Mouse (Mus musculus) left cerebral cortex, postnatal 4 days (tissue): Measurements from ENCODE around the gene Smim14. TPM values are rescaled to one million over a fixed set of nuclear protein-coding genes. Genes with fewer than 3 reads are reported as not detected.

Experiments used
- DNase-seq: peaks from one replicate; pipeline ENCODE4 v3.0.0-alpha.2; 2022
- intact Hi-C: fragments of 180-260 bp; cut with DNase I; formaldehyde crosslinking; loops from one replicate; pipeline ENCODE4 v1.15.1; 2025
- total RNA-seq, 2 experiments: library from RNA; stranded (reverse); gene quantifications; 2 replicates each; pipeline ENCODE4 v1.2.3; 2021

Gene Smim14
- total RNA-seq, 2 experiments from 2014 or later, result 125 to 132 TPM

GRCm38 (mm10) chr5:65525674-65526443 is 11.1 kb downstream of the Smim14 start:
- intact Hi-C loops, result no loop called here

GRCm38 (mm10) chr5:65524831-65525230 is 12.2 kb downstream of the Smim14 start:
- intact Hi-C loops, result no loop called here
- no peak for DNase-seq

More at GRCm38 (mm10) chr5:65525674-65526443, 11.1 kb downstream of the Smim14 start:
- DNase-seq, result no peak

GRCm38 (mm10) chr5:65521803-65522202 is 15.2 kb downstream of the Smim14 start:
- DNase-seq, result no peak
- intact Hi-C loops, result no loop called here

- DNase-seq, result no peak
- intact Hi-C loops, result no loop called here
These were observed 22.2 kb downstream of the Smim14 start for GRCm38 (mm10) chr5:65514635-65515278.

GRCm38 (mm10) chr5:65513506-65513905 is 23.5 kb downstream of the Smim14 start:
- intact Hi-C loops, result no loop called here
- no peak for DNase-seq

GRCm38 (mm10) chr5:65508395-65508794 is 28.6 kb downstream of the Smim14 start:
- intact Hi-C loops, result no loop called here
- no peak for DNase-seq

- peak; percentile 37 for DNase-seq
- intact Hi-C loops, result no loop called here
These were observed 31.2 kb downstream of the Smim14 start for GRCm38 (mm10) chr5:65505786-65506185.

- intact Hi-C loops, result no loop called here
- no peak for DNase-seq
These were observed 35.6 kb downstream of the Smim14 start for GRCm38 (mm10) chr5:65501407-65501806.

- intact Hi-C loops, result no loop called here
- no peak for DNase-seq
These were observed 36.8 kb downstream of the Smim14 start for GRCm38 (mm10) chr5:65500231-65500630.

GRCm38 (mm10) chr5:65492716-65493531 is 44.1 kb downstream of the Smim14 start, which contains the start of gene Gm43552:
Gene Gm43552, minus strand, starts transcription at chr5:65492833.
- intact Hi-C loops, result loop anchor here (5.0 kb wide), 1 partner anchor 44 kb away; the partner anchor contains the start of genes Smim14 and Ube2k

GRCm38 (mm10) chr5:65491767-65492715 is 44.9 kb downstream of the Smim14 start:
- intact Hi-C loops, result loop anchor here (5.0 kb wide), 1 partner anchor 45 kb away; the partner anchor contains the start of genes Smim14 and Ube2k
- DNase-seq, result peak; percentile 67

More at GRCm38 (mm10) chr5:65492716-65493531, 44.1 kb downstream of the Smim14 start, which contains the start of gene Gm43552:
- peak; percentile 91 for DNase-seq

GRCm38 (mm10) chr5:65489830-65490229 is 47.2 kb downstream of the Smim14 start:
- intact Hi-C loops, result loop anchor here (5.0 kb wide), 1 partner anchor 47 kb away; the partner anchor contains the start of genes Smim14 and Ube2k
- no peak for DNase-seq

- DNase-seq, result no peak
- intact Hi-C loops, result no loop called here
These were observed 48.3 kb downstream of the Smim14 start for GRCm38 (mm10) chr5:65488725-65489124.

- DNase-seq, result no peak
- intact Hi-C loops, result no loop called here
These were observed 49.6 kb downstream of the Smim14 start for GRCm38 (mm10) chr5:65487381-65487780.

- no peak for DNase-seq
- intact Hi-C loops, result no loop called here
These were observed 50.5 kb downstream of the Smim14 start for GRCm38 (mm10) chr5:65486514-65486913.

GRCm38 (mm10) chr5:65482996-65483395 is 54.0 kb downstream of the Smim14 start:
- no peak for DNase-seq
- intact Hi-C loops, result no loop called here

GRCm38 (mm10) chr5:65480511-65480910 is 56.5 kb downstream of the Smim14 start:
- no peak for DNase-seq
- intact Hi-C loops, result no loop called here

GRCm38 (mm10) chr5:65479681-65480445 is 57.1 kb downstream of the Smim14 start:
- intact Hi-C loops, result no loop called here
- no peak for DNase-seq

- intact Hi-C loops, result no loop called here
- DNase-seq, result peak; percentile 16
These were observed 58.8 kb downstream of the Smim14 start for GRCm38 (mm10) chr5:65478224-65478623.
